Mouse (Mus musculus) MN1 (cell line): ENCODE data around the gene Otof.

Experiments used
- DNase-seq: peaks from one replicate; pipeline ENCODE4 v3.0.0-alpha.2; 2016; ENCODE audit warnings: low spot score

Gene Otof

DNA sequence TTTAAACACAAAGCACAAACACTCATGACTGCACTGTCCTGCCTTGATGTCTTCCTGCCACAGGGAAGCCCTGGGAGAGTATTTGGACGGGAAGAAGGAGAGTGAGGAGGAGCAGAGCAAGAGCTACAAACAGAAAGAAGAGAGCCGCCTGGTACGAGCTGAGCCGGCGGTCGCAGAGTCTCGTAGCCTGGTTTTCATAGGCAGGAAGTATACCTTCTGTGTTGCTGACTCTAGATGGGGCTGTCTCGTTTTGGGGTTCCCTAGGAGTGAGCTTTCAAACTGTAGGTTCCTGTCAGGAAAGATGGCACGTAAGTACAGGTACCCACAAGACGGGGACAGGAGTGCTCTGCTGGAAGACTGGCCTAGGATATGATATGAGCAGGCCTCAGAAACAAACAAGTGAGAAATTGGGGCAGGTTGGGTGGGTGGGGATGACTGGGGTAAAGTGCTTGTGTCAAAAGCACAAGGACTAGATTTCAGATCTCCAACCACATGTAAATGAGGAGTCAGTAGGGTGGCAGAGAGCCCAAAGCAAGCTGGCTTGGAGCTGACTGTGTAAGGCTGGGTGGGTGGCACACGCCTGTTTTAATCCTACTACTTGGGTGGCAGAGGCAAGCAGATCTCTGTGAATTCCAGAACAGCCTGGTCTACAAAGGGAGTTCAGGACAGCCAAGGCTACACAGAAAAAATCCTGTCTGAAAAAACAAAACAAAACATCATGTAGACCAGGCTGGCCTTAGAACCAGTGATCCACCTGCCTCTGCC is 119.9 kb downstream of the Otof start:
- DNase-seq: no peak

DNA sequence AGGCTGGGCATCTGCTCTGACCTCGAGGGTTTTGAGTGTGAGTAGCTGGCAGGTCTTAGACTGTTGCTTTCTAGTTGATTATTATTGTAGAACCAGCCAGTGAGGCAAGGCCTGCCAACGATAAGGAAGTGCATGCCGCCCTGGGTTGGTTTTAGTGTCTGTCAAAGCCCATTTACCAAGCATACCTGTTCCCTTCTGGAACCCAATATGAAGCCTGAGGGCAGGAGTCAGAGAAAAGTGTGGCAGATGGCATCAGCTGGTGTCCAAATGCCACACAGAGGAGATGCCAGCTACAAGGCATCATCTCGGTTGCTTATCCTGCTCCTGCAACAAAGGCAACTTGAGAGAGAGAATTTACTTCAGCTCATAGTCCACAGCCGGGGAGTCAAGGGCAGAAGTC is 120.9 kb downstream of the Otof start:
- no peak for DNase-seq
